In genomic region chr15:83164971-83165471, GRCm38 (mm10) we compare ENCODE assay signal across 7 mouse cellular contexts. TPM values are rescaled to one million over a fixed set of nuclear protein-coding genes. Genes with fewer than 3 reads are reported as not detected.
DNase-seq lines count a peak whose midpoint lies in the region; ATAC-seq and TF ChIP-seq lines count a peak whose summit lies in the region.

No protein-coding gene starts in this region.

- peaks cover 21% of the 10 kb centered on the region for H3K4me1 ChIP-seq in heart, postnatal 0 days (ENCODE audit: control insufficient read depth, insufficient read depth)
- peaks cover 53% of the 10 kb centered on the region for H3K4me1 ChIP-seq in liver, adult 2 months (ENCODE audit: control insufficient read depth, insufficient read depth, low read length)

- WGBS in heart, postnatal 0 days = 44% methylated on average over 5 of the region's 5 CpGs
- WGBS in liver, adult 2 months = 66% methylated on average over 5 of the region's 5 CpGs

- ATAC-seq in heart, postnatal 0 days (ENCODE audit: insufficient read depth, low read depth) = peak; percentile 88

- H3K79me2 ChIP-seq in liver, adult 2 months (ENCODE audit: control insufficient read depth, insufficient read depth, low read length) = peaks cover 33% of the 10 kb centered on the region; the same call in 1 of the 2 replicates

- H3K36me3 ChIP-seq in heart, postnatal 0 days (replicated peaks; ENCODE audit: control insufficient read depth, insufficient read depth, low read length) = peaks cover 20% of the 10 kb centered on the region
- peaks cover 14% of the 10 kb centered on the region for H3K36me3 ChIP-seq in liver, adult 2 months (ENCODE audit: control insufficient read depth, insufficient read depth, low read length)

- H3K4me3 ChIP-seq in heart, postnatal 0 days (ENCODE audit: low read depth, low read length) = no peak overlapping the region
- H3K4me3 ChIP-seq in liver, adult 2 months (ENCODE audit: insufficient read depth, low read depth, low read length) = no peak overlapping the region

- peak; percentile 61; the same call in 1 of the 2 replicates for TF ChIP-seq EP300 in heart, postnatal 0 days (IDR thresholded peaks at IDR 0.05; ENCODE audit: low read depth)

- TF ChIP-seq POLR2A in liver, adult 2 months (IDR thresholded peaks at IDR 0.05; ENCODE audit: extremely low read depth, insufficient read depth, low read length) = no peak

- peak; percentile 23 for TF ChIP-seq CTCF in heart, postnatal 0 days (IDR thresholded peaks at IDR 0.05; ENCODE audit: low read depth)
- no peak for TF ChIP-seq CTCF in liver, adult 2 months (IDR thresholded peaks at IDR 0.05; ENCODE audit: low read depth, low read length)

- H3K27ac ChIP-seq in heart, postnatal 0 days (ENCODE audit: low read depth) = peak overlapping the region; percentile 66
- peak overlapping the region; percentile 33; the same call in 1 of the 2 replicates for H3K27ac ChIP-seq in liver, adult 2 months (replicated peaks; ENCODE audit: insufficient read depth, low read depth, low read length)

- no peaks in the 10 kb centered on the region for H3K27me3 ChIP-seq in heart, postnatal 0 days (ENCODE audit: control insufficient read depth, insufficient read depth, low read length)
- no peaks in the 10 kb centered on the region for H3K27me3 ChIP-seq in liver, adult 2 months (ENCODE audit: control insufficient read depth, insufficient read depth, low read length)

- H3K9ac ChIP-seq in heart, postnatal 0 days (replicated peaks; ENCODE audit: low read depth, low read length) = no peak overlapping the region
- H3K9ac ChIP-seq in liver, adult 2 months (ENCODE audit: low read depth, low read length) = 0 out of 2 replicates have a peak overlapping the region, but pooled peaks have one; percentile 4

- peak; percentile 74 for DNase-seq in NIH3T3 (ENCODE audit: low read depth)
- DNase-seq in c-Kit-positive CD71-positive TER-119-positive erythroid progenitor cells, embryonic 14.5 days (ENCODE audit: low spot score) = peak; percentile 74
- DNase-seq in heart, postnatal 0 days (ENCODE audit: low spot score) = peak; percentile 89
- DNase-seq in liver, adult 2 months (ENCODE audit: extremely low read depth, low read depth, low spot score) = no peak
- DNase-seq in yolk sac, embryonic 10.5 days (ENCODE audit: low spot score) = peak; percentile 27
- no peak for DNase-seq in embryo, embryonic 9.5 days (ENCODE audit: extremely low spot score)
- no peak for DNase-seq in spleen, adult 12 weeks (ENCODE audit: low spot score)

- no peaks in the 10 kb centered on the region for H3K9me3 ChIP-seq in heart, postnatal 0 days (replicated peaks; ENCODE audit: control insufficient read depth, low read length)

- H3K4me2 ChIP-seq in heart, postnatal 0 days (ENCODE audit: low read depth, low read length) = no peak overlapping the region

RNA-seq across cellular contexts. Expression of gene Cyb5r3, which starts 7.4 kb away (rescaled TPM):
- 125 and 166 TPM in 2 replicates for total RNA-seq in heart, postnatal 0 days (2014; rRNA removed; ENCODE audit: low replicate concordance)
- 113 and 117 TPM in 2 replicates for polyA plus RNA-seq in heart, postnatal 0 days (2015; fragmentation: Nextera tagmentation; extraction: Ambion mirVana)
- 155 TPM in 2 replicates for total RNA-seq in liver, adult 2 months (2014; rRNA removed)
- 424 and 500 TPM in 2 replicates for polyA plus RNA-seq in liver, adult 2 months (2012; rRNA removed)

RNA-seq across cellular contexts. Expression of gene Poldip3, which starts 15.8 kb away (rescaled TPM):
- total RNA-seq in heart, postnatal 0 days (2014; rRNA removed; ENCODE audit: low replicate concordance) = 60.4 and 63.6 TPM in 2 replicates
- polyA plus RNA-seq in heart, postnatal 0 days (2015; fragmentation: Nextera tagmentation; extraction: Ambion mirVana) = 36.4 and 38.3 TPM in 2 replicates
- total RNA-seq in liver, adult 2 months (2014; rRNA removed) = 21.6 and 24.8 TPM in 2 replicates
- polyA plus RNA-seq in liver, adult 2 months (2012; rRNA removed) = 25.5 and 34.6 TPM in 2 replicates

RNA-seq across cellular contexts. Expression of gene Rrp7a, which starts 42.4 kb away (rescaled TPM):
- 116 and 121 TPM in 2 replicates for total RNA-seq in heart, postnatal 0 days (2014; rRNA removed; ENCODE audit: low replicate concordance)
- 24.6 and 26.2 TPM in 2 replicates for polyA plus RNA-seq in heart, postnatal 0 days (2015; fragmentation: Nextera tagmentation; extraction: Ambion mirVana)
- total RNA-seq in liver, adult 2 months (2014; rRNA removed) = 9.1 and 19.3 TPM in 2 replicates
- 44.1 and 44.7 TPM in 2 replicates for polyA plus RNA-seq in liver, adult 2 months (2012; rRNA removed)

Comparison
In these comparisons a context has a peak if more than half of its experiments do, and no peak if none do; other contexts are left out.
1. DNase-seq: peak in NIH3T3 (single experiment), c-Kit-positive CD71-positive TER-119-positive erythroid progenitor cells, embryonic 14.5 days (single experiment), heart, postnatal 0 days (single experiment) and yolk sac, embryonic 10.5 days (single experiment); none in liver, adult 2 months (single experiment), embryo, embryonic 9.5 days (single experiment) and spleen, adult 12 weeks (single experiment).